Mouse (Mus musculus) mouse trophoblast stem cell (cell line): ENCODE data around the gene Wdsub1.

ENCODE experiments used
- in situ Hi-C, 2 experiments: fragments of 300-500 bp; cut with MseI, MboI; formaldehyde crosslinking; loops; 2 replicates in 1 of 2; 3 replicates in 1 of 2; pipeline ENCODE4 v1.15.1; 2025

Gene Wdsub1

GRCm38 (mm10) chr2:59805595-59805994 is 76.8 kb downstream of the Wdsub1 start:
- in situ Hi-C loops = no loop called here

- in situ Hi-C loops = no loop called here
These were observed 79.5 kb downstream of the Wdsub1 start for GRCm38 (mm10) chr2:59802722-59803387.
